Mouse (Mus musculus): Measurements from ENCODE around the gene Podxl.

DNA sequence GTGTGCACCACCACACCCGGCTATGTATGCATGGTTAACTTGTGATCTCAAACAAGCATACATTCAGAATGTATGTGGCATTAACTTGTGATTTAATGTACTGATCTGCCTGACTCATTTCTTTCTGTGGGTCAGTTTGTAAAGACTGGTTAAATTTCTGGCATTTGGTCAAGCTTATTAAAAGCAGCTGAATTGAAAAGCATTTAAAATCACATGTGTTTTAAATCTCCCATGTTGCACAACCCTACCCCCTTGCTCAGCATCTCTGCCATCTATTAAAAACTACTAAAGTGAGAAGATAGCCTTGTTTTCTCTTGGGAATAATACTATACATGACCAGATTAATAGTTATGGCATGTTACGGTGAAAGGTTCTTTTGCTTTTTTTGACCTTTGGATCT is 77.2 kb downstream of the Podxl start:
- no peak for TF ChIP-seq POLR2A (IDR thresholded peaks at IDR 0.05; ENCODE audit: low read depth, low read length)
- TF ChIP-seq CTCF (IDR thresholded peaks at IDR 0.05; ENCODE audit: borderline replicate concordance, insufficient read depth, low read length), result no peak
